Mouse (Mus musculus): ENCODE measurements around the gene Slc25a19.

The Slc25a19 gene

DNA sequence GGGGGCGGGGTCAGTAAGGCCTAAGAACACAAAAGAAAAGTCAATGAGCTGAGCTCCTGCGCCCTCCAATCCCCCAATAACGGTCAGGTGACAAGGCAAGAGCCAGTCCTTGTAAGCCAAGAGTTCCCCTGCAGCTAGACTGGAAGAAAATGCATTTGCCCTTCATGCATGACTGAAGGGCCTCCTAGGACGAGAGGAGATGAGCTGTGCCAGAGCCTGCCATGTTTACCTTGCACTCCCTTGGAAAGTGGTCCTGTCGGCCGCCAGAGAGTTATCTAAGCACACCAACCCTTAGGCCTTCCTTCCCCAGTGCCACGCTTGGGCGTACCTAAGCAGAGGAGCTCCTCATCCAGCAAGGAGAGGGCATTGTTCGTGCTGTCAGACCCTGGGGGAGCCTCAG is 40.1 kb downstream of the Slc25a19 start:
- DNase-seq = no peak

DNA sequence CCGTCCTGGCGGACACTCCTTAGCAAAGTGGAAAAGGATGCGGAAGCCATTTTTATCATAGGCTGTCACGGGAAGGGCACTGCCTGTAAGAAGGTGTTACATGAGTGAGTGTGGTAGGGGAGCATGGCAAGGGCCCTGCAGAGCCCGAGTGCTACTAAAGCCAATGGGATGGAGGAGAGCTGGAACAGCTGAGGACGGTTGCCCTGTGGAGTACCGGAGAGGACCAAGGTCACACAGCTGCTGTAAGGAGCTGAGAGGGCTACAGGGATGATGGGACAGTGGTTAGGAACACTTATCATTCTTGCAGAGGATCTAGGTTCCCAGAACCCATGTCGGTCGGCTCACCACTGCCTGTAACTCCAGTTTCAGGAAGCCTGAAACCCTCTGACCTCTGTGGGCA is 41.7 kb downstream of the Slc25a19 start:
- no peak for DNase-seq

DNA sequence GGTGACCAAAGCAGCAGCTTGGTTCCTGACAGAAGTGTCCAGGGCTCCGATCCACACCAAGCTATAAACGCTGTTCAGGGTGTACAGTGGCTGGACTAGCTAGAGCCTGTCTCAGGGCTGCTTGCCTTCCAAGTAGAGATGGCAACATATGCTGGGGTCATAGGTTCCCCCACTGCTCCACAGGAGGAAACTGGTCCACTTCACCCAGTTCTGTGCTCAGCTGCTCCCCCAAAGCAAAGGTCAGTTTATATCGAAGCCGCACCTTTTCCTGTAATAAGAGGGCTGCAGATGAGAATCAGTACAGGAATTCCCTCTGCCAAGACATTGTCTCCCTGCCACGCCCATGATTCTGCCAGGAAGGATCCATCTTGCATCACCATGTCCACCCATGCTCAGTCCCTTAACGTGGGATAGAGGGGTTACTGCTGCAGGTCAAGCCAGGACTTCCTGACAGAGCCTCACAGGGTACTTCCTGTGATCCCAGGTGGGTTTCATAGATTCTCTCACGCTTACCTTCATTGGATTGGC is 42.5 kb downstream of the Slc25a19 start:
- DNase-seq = no peak

DNA sequence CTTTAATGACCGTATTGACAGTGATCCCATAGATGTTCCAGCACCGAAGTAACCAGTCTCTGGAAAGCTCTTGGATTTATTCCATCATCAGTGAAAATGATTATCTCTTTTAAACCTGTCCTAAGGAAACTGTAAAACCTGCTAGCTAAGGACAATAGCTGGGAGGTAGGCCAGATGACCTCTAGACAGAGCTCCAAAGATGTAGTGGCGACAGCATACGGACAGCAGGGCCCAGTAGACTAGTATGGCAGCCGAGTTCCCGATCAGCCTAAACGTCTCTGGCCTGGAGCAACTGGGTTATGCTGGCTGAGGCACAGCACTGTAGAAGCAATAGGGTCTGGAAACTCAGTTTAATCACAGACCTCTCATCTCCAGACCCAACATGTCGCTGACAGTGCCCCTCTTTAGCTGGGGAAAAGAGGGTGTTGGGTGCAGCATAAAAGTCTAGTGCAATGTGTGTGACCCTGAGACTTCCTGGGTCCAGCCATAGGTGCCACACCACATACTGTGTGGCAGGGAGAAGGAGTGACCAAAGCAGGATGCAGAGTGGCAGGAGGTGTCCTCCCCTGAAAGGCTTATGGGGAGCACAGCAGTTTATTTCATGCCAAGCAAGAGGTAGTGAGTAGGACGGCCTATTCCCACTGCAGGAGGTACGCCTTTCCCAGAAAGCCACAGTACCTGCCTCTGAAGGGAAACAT is 43.6 kb downstream of the Slc25a19 start:
- DNase-seq = no peak

DNA sequence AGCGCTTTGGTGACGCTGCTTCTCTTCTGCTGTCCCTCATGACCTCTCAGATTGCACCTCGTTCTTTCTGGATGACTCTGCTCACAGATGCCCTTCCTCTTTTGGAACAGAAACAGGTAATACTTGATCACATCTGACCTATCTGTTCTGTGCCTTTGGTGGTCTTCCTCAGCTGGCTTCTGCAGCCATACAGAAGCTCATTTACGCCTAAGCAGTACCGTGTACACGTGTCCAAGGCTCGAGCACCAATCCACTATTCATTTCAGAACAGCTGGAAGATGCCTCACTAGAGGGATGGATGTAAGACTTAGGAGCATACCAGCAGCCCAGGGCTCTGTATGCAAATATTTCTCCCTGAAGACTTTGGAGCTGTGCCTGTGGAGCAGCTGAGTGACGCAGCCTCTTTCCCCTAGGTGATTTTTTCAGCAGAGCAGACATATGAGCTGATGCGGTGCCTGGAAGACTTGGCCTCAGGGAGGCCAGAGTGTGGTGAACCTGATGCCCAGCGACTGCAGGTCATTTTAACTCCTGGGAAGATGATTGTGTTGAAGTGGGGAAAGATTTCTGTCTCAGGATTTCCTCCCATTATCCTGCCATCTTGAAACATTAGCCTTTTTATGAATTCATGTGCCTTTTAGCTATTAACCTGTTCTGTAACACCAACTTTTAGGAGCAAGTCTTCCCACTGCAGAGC is 45.0 kb downstream of the Slc25a19 start:
- no peak for DNase-seq

DNA sequence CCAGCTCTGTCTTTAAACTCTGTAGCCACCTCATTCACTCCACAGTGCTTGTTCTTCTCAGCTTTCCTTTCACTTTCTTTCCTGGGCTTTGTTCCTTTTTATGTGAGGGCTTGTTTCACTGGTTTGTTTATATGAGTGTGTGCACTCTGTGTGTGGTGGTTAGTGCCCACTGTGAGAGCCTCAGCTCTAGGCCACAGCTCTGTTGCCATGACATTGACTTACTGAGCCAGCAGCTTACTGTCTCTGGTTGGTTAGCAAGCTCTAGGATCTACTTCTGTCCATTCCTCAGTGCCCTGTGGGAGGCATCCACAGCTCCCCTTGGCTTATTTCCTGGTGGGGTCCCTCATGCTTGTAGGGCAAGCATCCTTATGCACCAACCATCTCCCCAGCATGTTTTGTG is 49.0 kb downstream of the Slc25a19 start:
- no peak for DNase-seq

DNA sequence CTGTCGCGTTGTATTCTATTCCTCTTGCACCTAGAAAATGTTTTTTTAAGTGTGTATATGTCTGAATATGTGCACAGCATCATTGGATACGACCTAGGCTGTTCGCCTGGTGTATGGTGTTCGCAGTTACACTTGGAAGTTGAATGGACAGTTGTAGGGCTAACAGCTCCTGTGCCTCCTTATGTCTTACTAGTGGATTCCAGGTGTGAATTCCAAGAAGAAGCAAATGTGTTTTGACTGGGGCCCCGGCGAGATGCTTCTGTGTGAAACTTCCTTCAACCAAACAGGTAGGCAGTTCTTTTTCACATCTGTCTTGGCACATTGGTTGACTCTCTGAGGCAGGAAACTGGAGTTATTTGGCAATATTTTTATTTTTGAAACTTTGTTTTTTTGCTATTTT is 63.1 kb downstream of the Slc25a19 start:
- DNase-seq = no peak

All from retina, postnatal 1 day (tissue).